ENCODE assay signal across 12 mouse cellular contexts in genomic region chr8:70885612-70886011, GRCm38 (mm10). TPM values are rescaled to one million over a fixed set of nuclear protein-coding genes. Genes with fewer than 3 reads are reported as not detected.
DNase-seq lines count a peak whose midpoint lies in the region; ATAC-seq lines count a peak whose summit lies in the region.
"Had no signal": no experiment of that assay in that cellular context is flagged by ENCODE, and none has a peak within 500 bp of the region (broad histone marks: within the 10 kb centered on the region; RNA-seq: fewer than 3 reads in every experiment).

No protein-coding gene starts in this region.

- H3K27me3 ChIP-seq in forebrain, embryonic 11.5 days (ENCODE audit: control insufficient read depth, insufficient read depth, low read length): peaks cover 7% of the 10 kb centered on the region
- H3K27me3 ChIP-seq in forebrain, embryonic 10.5 days (ENCODE audit: poor library complexity, severe bottlenecking): peaks cover 52% of the 10 kb centered on the region
- peaks cover 2% of the 10 kb centered on the region for H3K27me3 ChIP-seq in neural tube, embryonic 11.5 days (ENCODE audit: control insufficient read depth, insufficient read depth, low read length)
- peaks cover 27% of the 10 kb centered on the region for H3K27me3 ChIP-seq in neural tube, embryonic 15.5 days (replicated peaks)
- H3K27me3 ChIP-seq in heart, embryonic 12.5 days (replicated peaks): peaks cover 40% of the 10 kb centered on the region

- DNase-seq in forebrain, embryonic 11.5 days (ENCODE audit: low spot score): peak; percentile 63
- DNase-seq in forebrain, embryonic 10.5 days (ENCODE audit: extremely low spot score, low spot score): no peak
- peak; percentile 51 for DNase-seq in neural tube, embryonic 11.5 days (ENCODE audit: low spot score)
- peak; percentile 69 for DNase-seq in embryo, embryonic 11 days
- peak; percentile 44 for DNase-seq in naive thymus-derived CD4-positive, alpha-beta T cell, adult 2 months (ENCODE audit: low read depth)
- DNase-seq in left cerebral cortex, adult 18-20 months (ENCODE audit: low spot score in 2 of 2): no peak
- DNase-seq: gastrocnemius, postnatal 10 days had no signal

- 0 out of 2 replicates have a peak, but pooled peaks cover 2% of the 10 kb centered on the region for H3K4me1 ChIP-seq in forebrain, embryonic 11.5 days (replicated peaks; ENCODE audit: control insufficient read depth, insufficient read depth, low read length)
- peaks cover 16% of the 10 kb centered on the region for H3K4me1 ChIP-seq in forebrain, embryonic 10.5 days
- H3K4me1 ChIP-seq in neural tube, embryonic 11.5 days (ENCODE audit: control insufficient read depth, insufficient read depth, low read length): no peaks in the 10 kb centered on the region
- no peaks in the 10 kb centered on the region; the same call in 1 of the 2 replicates for H3K4me1 ChIP-seq in neural tube, embryonic 15.5 days
- peaks cover 8% of the 10 kb centered on the region for H3K4me1 ChIP-seq in heart, embryonic 12.5 days (replicated peaks)

- no peak overlapping the region for H3K27ac ChIP-seq in forebrain, embryonic 11.5 days (ENCODE audit: low read depth, low read length)
- no peak overlapping the region for H3K27ac ChIP-seq in forebrain, embryonic 10.5 days
- no peak overlapping the region for H3K27ac ChIP-seq in neural tube, embryonic 11.5 days (ENCODE audit: low read depth, low read length)
- H3K27ac ChIP-seq in neural tube, embryonic 15.5 days (replicated peaks): no peak overlapping the region
- no peak overlapping the region for H3K27ac ChIP-seq in heart, embryonic 12.5 days (ENCODE audit: poor library complexity, severe bottlenecking)
- H3K27ac ChIP-seq: embryonic facial prominence, embryonic 15.5 days had no signal

- no peak for ATAC-seq in forebrain, embryonic 11.5 days (replicated peaks; ENCODE audit: low FRiP score)
- ATAC-seq in neural tube, embryonic 11.5 days (ENCODE audit: insufficient read depth, low FRiP score, low TSS enrichment): no peak
- ATAC-seq in neural tube, embryonic 15.5 days (ENCODE audit: low FRiP score): no peak
- ATAC-seq in heart, embryonic 12.5 days (ENCODE audit: insufficient number of reproducible peaks, low FRiP score): no peak
- ATAC-seq: intestine, postnatal 0 days had no signal

- H3K4me3 ChIP-seq in forebrain, embryonic 11.5 days (ENCODE audit: low read depth, low read length): no peak overlapping the region
- H3K4me3 ChIP-seq in forebrain, embryonic 10.5 days: no peak overlapping the region
- no peak overlapping the region for H3K4me3 ChIP-seq in neural tube, embryonic 11.5 days (ENCODE audit: low read depth, low read length)
- H3K4me3 ChIP-seq in neural tube, embryonic 15.5 days (replicated peaks): no peak overlapping the region
- no peak overlapping the region for H3K4me3 ChIP-seq in heart, embryonic 12.5 days
- H3K4me3 ChIP-seq: embryonic facial prominence, embryonic 15.5 days had no signal

- no peak overlapping the region for H3K9ac ChIP-seq in forebrain, embryonic 11.5 days (ENCODE audit: low read length)
- no peak overlapping the region for H3K9ac ChIP-seq in neural tube, embryonic 11.5 days (ENCODE audit: low read length)
- no peak overlapping the region for H3K9ac ChIP-seq in neural tube, embryonic 15.5 days (replicated peaks)
- H3K9ac ChIP-seq in heart, embryonic 12.5 days: no peak overlapping the region
- H3K9ac ChIP-seq: embryonic facial prominence, embryonic 15.5 days had no signal

- H3K36me3 ChIP-seq in forebrain, embryonic 11.5 days (ENCODE audit: control insufficient read depth, insufficient read depth, low read length): no peaks in the 10 kb centered on the region
- no peaks in the 10 kb centered on the region for H3K36me3 ChIP-seq in forebrain, embryonic 10.5 days (replicated peaks)
- H3K36me3 ChIP-seq in neural tube, embryonic 11.5 days (ENCODE audit: control insufficient read depth, insufficient read depth, low read length): no peaks in the 10 kb centered on the region
- H3K36me3 ChIP-seq in neural tube, embryonic 15.5 days: no peaks in the 10 kb centered on the region; the same call in 1 of the 2 replicates
- no peaks in the 10 kb centered on the region for H3K36me3 ChIP-seq in heart, embryonic 12.5 days
- H3K36me3 ChIP-seq: embryonic facial prominence, embryonic 15.5 days had no signal

- WGBS in forebrain, embryonic 11.5 days: 16% methylated on average over 12 of the region's 12 CpGs
- WGBS in forebrain, embryonic 10.5 days: 13% methylated on average over 12 of the region's 12 CpGs
- 17% methylated on average over 12 of the region's 12 CpGs for WGBS in neural tube, embryonic 11.5 days
- WGBS in neural tube, embryonic 15.5 days: 17% methylated on average over 12 of the region's 12 CpGs
- WGBS in heart, embryonic 12.5 days: 15% methylated on average over 12 of the region's 12 CpGs

- H3K4me2 ChIP-seq in forebrain, embryonic 11.5 days (ENCODE audit: low read depth, low read length, severe bottlenecking): no peak overlapping the region
- no peak overlapping the region for H3K4me2 ChIP-seq in neural tube, embryonic 11.5 days (ENCODE audit: low read depth)
- H3K4me2 ChIP-seq in neural tube, embryonic 15.5 days: no peak overlapping the region
- H3K4me2 ChIP-seq in heart, embryonic 12.5 days: no peak overlapping the region
- H3K4me2 ChIP-seq: embryonic facial prominence, embryonic 15.5 days had no signal

- no peaks in the 10 kb centered on the region for H3K9me3 ChIP-seq in forebrain, embryonic 11.5 days (ENCODE audit: control insufficient read depth, low read length)
- H3K9me3 ChIP-seq in forebrain, embryonic 10.5 days: no peaks in the 10 kb centered on the region
- no peaks in the 10 kb centered on the region for H3K9me3 ChIP-seq in neural tube, embryonic 11.5 days (ENCODE audit: control insufficient read depth, low read length)
- H3K9me3 ChIP-seq in neural tube, embryonic 15.5 days (replicated peaks): no peaks in the 10 kb centered on the region
- H3K9me3 ChIP-seq in heart, embryonic 12.5 days (replicated peaks): no peaks in the 10 kb centered on the region; the same call in 1 of the 2 replicates
- H3K9me3 ChIP-seq: embryonic facial prominence, embryonic 15.5 days had no signal

RNA-seq across cellular contexts. Expression of gene Slc5a5, which starts 6.9 kb away (rescaled TPM):
- polyA plus RNA-seq in forebrain, embryonic 11.5 days (2014; fragmentation: Nextera tagmentation; extraction: Ambion mirVana): 0.43 and 0.44 TPM in 2 replicates
- polyA plus RNA-seq in forebrain, embryonic 10.5 days (2016; fragmentation: Nextera tagmentation; extraction: Ambion mirVana): 0.36 and 0.38 TPM in 2 replicates
- 0.87 and 1.1 TPM in 2 replicates for polyA plus RNA-seq in neural tube, embryonic 11.5 days (2014; fragmentation: Nextera tagmentation; extraction: Ambion mirVana)
- 3.0 and 3.3 TPM in 2 replicates for polyA plus RNA-seq in neural tube, embryonic 15.5 days (2015; fragmentation: Nextera tagmentation; extraction: Ambion mirVana)
- total RNA-seq in left cerebral cortex, adult 18-20 months (2021): 10 to 100 TPM; 12.8 to 13.0 TPM
- 0.11 TPM in 1 of 2 replicates, not detected in the other for polyA plus RNA-seq in heart, embryonic 12.5 days (2016; fragmentation: Nextera tagmentation; extraction: Ambion mirVana)
- total RNA-seq: megakaryocyte-erythroid progenitor cell, adult 5-6 weeks had no signal

RNA-seq across cellular contexts. Expression of gene Rpl18a, which starts 11.6 kb away (rescaled TPM):
- polyA plus RNA-seq in forebrain, embryonic 11.5 days (2014; fragmentation: Nextera tagmentation; extraction: Ambion mirVana): 2,879 and 3,145 TPM in 2 replicates
- polyA plus RNA-seq in forebrain, embryonic 10.5 days (2016; fragmentation: Nextera tagmentation; extraction: Ambion mirVana): 3,478 and 3,689 TPM in 2 replicates
- polyA plus RNA-seq in neural tube, embryonic 11.5 days (2014; fragmentation: Nextera tagmentation; extraction: Ambion mirVana): 3,152 and 3,217 TPM in 2 replicates
- 2,109 and 2,618 TPM in 2 replicates for polyA plus RNA-seq in neural tube, embryonic 15.5 days (2015; fragmentation: Nextera tagmentation; extraction: Ambion mirVana)
- 100 to 1,000 TPM; 682 to 726 TPM for total RNA-seq in left cerebral cortex, adult 18-20 months (2021)
- polyA plus RNA-seq in heart, embryonic 12.5 days (2016; fragmentation: Nextera tagmentation; extraction: Ambion mirVana): 2,379 and 2,528 TPM in 2 replicates

RNA-seq across cellular contexts. Expression of gene Ccdc124, which starts 11.9 kb away (rescaled TPM):
- polyA plus RNA-seq in forebrain, embryonic 11.5 days (2014; fragmentation: Nextera tagmentation; extraction: Ambion mirVana): 165 and 176 TPM in 2 replicates
- 184 and 186 TPM in 2 replicates for polyA plus RNA-seq in forebrain, embryonic 10.5 days (2016; fragmentation: Nextera tagmentation; extraction: Ambion mirVana)
- 152 and 155 TPM in 2 replicates for polyA plus RNA-seq in neural tube, embryonic 11.5 days (2014; fragmentation: Nextera tagmentation; extraction: Ambion mirVana)
- 162 and 163 TPM in 2 replicates for polyA plus RNA-seq in neural tube, embryonic 15.5 days (2015; fragmentation: Nextera tagmentation; extraction: Ambion mirVana)
- 100 to 1,000 TPM; 101 to 102 TPM for total RNA-seq in left cerebral cortex, adult 18-20 months (2021)
- polyA plus RNA-seq in heart, embryonic 12.5 days (2016; fragmentation: Nextera tagmentation; extraction: Ambion mirVana): 81.8 and 87.0 TPM in 2 replicates

RNA-seq across cellular contexts. Expression of gene Map1s, which starts 20.1 kb away (rescaled TPM):
- 57.3 and 59.9 TPM in 2 replicates for polyA plus RNA-seq in forebrain, embryonic 11.5 days (2014; fragmentation: Nextera tagmentation; extraction: Ambion mirVana)
- polyA plus RNA-seq in forebrain, embryonic 10.5 days (2016; fragmentation: Nextera tagmentation; extraction: Ambion mirVana): 69.1 and 69.3 TPM in 2 replicates
- polyA plus RNA-seq in neural tube, embryonic 11.5 days (2014; fragmentation: Nextera tagmentation; extraction: Ambion mirVana): 45.4 and 47.1 TPM in 2 replicates
- polyA plus RNA-seq in neural tube, embryonic 15.5 days (2015; fragmentation: Nextera tagmentation; extraction: Ambion mirVana): 59.5 and 64.6 TPM in 2 replicates
- total RNA-seq in left cerebral cortex, adult 18-20 months (2021): 10 to 100 TPM; 87.1 to 98.0 TPM
- polyA plus RNA-seq in heart, embryonic 12.5 days (2016; fragmentation: Nextera tagmentation; extraction: Ambion mirVana): 37.7 and 41.3 TPM in 2 replicates

RNA-seq across cellular contexts. Expression of gene Kcnn1, which starts 22.6 kb away (rescaled TPM):
- polyA plus RNA-seq in forebrain, embryonic 11.5 days (2014; fragmentation: Nextera tagmentation; extraction: Ambion mirVana): 9.0 and 13.4 TPM in 2 replicates
- 4.7 and 5.9 TPM in 2 replicates for polyA plus RNA-seq in forebrain, embryonic 10.5 days (2016; fragmentation: Nextera tagmentation; extraction: Ambion mirVana)
- 14.0 and 14.1 TPM in 2 replicates for polyA plus RNA-seq in neural tube, embryonic 11.5 days (2014; fragmentation: Nextera tagmentation; extraction: Ambion mirVana)
- polyA plus RNA-seq in neural tube, embryonic 15.5 days (2015; fragmentation: Nextera tagmentation; extraction: Ambion mirVana): 17.6 and 18.6 TPM in 2 replicates
- 10 to 100 TPM; 17.4 to 19.3 TPM for total RNA-seq in left cerebral cortex, adult 18-20 months (2021)
- polyA plus RNA-seq in heart, embryonic 12.5 days (2016; fragmentation: Nextera tagmentation; extraction: Ambion mirVana): 1.7 and 1.8 TPM in 2 replicates
- total RNA-seq: megakaryocyte-erythroid progenitor cell, adult 5-6 weeks had no signal

Comparison
In these comparisons a context has a peak if more than half of its experiments do, and no peak if none do; other contexts are left out.
1. DNase-seq: peak in forebrain, embryonic 11.5 days (single experiment), neural tube, embryonic 11.5 days (single experiment), embryo, embryonic 11 days (single experiment) and naive thymus-derived CD4-positive, alpha-beta T cell, adult 2 months (single experiment); none in forebrain, embryonic 10.5 days (single experiment) and left cerebral cortex, adult 18-20 months (0 of 2).